Mouse (Mus musculus) hindbrain, postnatal 0 days (tissue): ENCODE data around the gene Gins3. TPM values are rescaled to one million over a fixed set of nuclear protein-coding genes. Genes with fewer than 3 reads are reported as not detected.

Source experiments
- ATAC-seq: fragments of 200-750 bp; cut with Nextera tagmentation; 2 replicates; pipeline ENCODE4 v1.8.0; 2017; ENCODE audit warnings: mild to moderate bottlenecking, moderate TSS enrichment, moderate library complexity
- DNase-seq: peaks from one replicate; pipeline ENCODE4 v3.0.0-alpha.2; 2015; ENCODE audit warnings: low spot score
- H3K27ac ChIP-seq: fragments of 300-500 bp; sonication (generic); 2 replicates; pipeline ENCODE4 v1.5.1; 2014; ENCODE audit warnings: mild to moderate bottlenecking
- H3K27me3 ChIP-seq: fragments of 300-500 bp; sonication (generic); 2 replicates; pipeline ENCODE4 v1.6.1; 2014; ENCODE audit warnings: low read length, mixed read lengths; ENCODE audit not compliant: insufficient read depth
- H3K36me3 ChIP-seq: fragments of 300-500 bp; sonication (generic); 2 replicates; pipeline ENCODE4 v1.6.1; 2014; ENCODE audit warnings: low read length, mixed read lengths; ENCODE audit not compliant: insufficient read depth
- H3K4me1 ChIP-seq: fragments of 300-500 bp; sonication (generic); 2 replicates; pipeline ENCODE4 v1.6.1; 2014; ENCODE audit warnings: antibody characterized with exemption, low read length, mixed read lengths; ENCODE audit not compliant: insufficient read depth
- H3K4me2 ChIP-seq: fragments of 300-500 bp; sonication (generic); 2 replicates; pipeline ENCODE4 v1.6.1; 2014; ENCODE audit warnings: low read depth, mild to moderate bottlenecking, low read length, moderate library complexity, mixed read lengths
- H3K4me3 ChIP-seq: fragments of 300-500 bp; sonication (generic); 2 replicates; pipeline ENCODE4 v1.5.1; 2014; ENCODE audit warnings: low read length
- H3K9ac ChIP-seq: fragments of 300-500 bp; sonication (generic); replicated peaks from 2 replicates; pipeline ENCODE4 v1.6.1; 2014; ENCODE audit warnings: mild to moderate bottlenecking, low read length, moderate library complexity, mixed read lengths
- H3K9me3 ChIP-seq: fragments of 300-500 bp; sonication (generic); 2 replicates; pipeline ENCODE4 v1.6.1; 2016; ENCODE audit warnings: low read length, mixed read lengths
- CTCF ChIP-seq: IDR thresholded peaks from 2 replicates; pipeline ENCODE4 v1.5.1; 2016; ENCODE audit warnings: antibody characterized with exemption, control low read depth, low read depth
- WGBS: fragments of 180-500 bp; shearing (Covaris S2); extraction: QIAGEN DNeasy Blood & Tissue Kit; methylation state at CpG from one replicate; pipeline ENCODE4 v1.1.7; 2014; 5-methylcytosine and 5-hydroxymethylcytosine counted together
- polyA plus RNA-seq: library from polyadenylated mRNA; unstranded; fragments of >200 nt; fragmentation: Nextera tagmentation; extraction: Ambion mirVana; gene quantifications from 2 replicates; pipeline ENCODE4 v1.2.1, GENCODE M21; 2015
- total RNA-seq: library from RNA; depleted of rRNA; stranded (reverse); fragments of >200 nt; gene quantifications from 2 replicates; pipeline ENCODE4 v1.2.3, GENCODE M21; 2014

Gene Gins3
- total and polyA plus RNA-seq, 2 experiments from 2014 or later = 4.4 to 5.1 TPM

DNA sequence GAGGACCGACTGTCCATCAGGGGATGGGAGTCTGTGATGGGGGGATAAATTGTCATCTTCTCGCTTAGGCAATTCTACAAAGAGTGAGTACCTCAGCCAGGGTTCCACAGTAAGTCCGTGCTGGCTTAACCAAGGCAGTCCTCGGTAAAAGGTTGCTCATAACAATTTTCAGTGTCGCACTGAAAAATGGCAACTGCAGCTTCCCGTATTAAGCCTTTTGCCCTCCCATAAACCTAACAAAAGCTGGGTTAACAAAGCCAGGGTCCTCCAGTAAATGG lies 749 bp downstream of the Gins3 start:
- Histone ChIP-seq H3K27me3 (no peaks in the 10 kb centered on the region), H3K36me3 (no peaks in the 10 kb centered on the region), H3K4me1 (no peaks in the 10 kb centered on the region), H3K9ac (peak overlapping the region; percentile 53; the same call in 1 of the 2 replicates), H3K27ac (no peak overlapping the region), H3K9me3 (no peaks in the 10 kb centered on the region), H3K4me2 (peak overlapping the region; percentile 78), H3K4me3 (peak overlapping the region; percentile 66)
- no peak for TF ChIP-seq CTCF
- ATAC-seq (no peak), DNase-seq (no peak)
- WGBS = 4% methylated on average over 6 of the region's 6 CpGs

DNA sequence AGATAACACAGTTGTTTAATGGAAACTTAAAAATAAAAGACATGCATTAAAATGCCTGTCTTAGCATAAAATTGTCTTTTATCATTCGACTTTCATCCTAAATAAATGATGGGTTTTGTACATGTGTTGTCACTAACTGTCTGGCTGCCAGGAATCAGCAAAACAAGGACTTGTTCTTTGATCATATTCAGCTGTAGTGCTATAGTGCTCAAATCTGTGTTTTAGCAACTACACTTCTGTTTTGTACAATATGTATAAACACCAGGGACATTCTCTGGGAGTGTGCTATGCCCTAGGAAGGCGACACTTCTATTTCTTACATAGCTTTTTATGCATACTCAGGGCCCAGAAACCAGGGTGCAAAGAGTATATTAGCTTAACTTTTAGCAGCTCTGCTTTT lies 11.7 kb downstream of the Gins3 start:
- no peaks in the 10 kb centered on the region for H3K9me3 ChIP-seq
- no peak overlapping the region for H3K4me2 ChIP-seq
- no peak overlapping the region for H3K9ac ChIP-seq
- H3K27me3 ChIP-seq = no peaks in the 10 kb centered on the region
- H3K36me3 ChIP-seq = no peaks in the 10 kb centered on the region
- DNase-seq (no peak), ATAC-seq (no peak)
- H3K4me3 ChIP-seq = no peak overlapping the region
- no peak for TF ChIP-seq CTCF
- H3K27ac ChIP-seq = no peak overlapping the region
- no peaks in the 10 kb centered on the region for H3K4me1 ChIP-seq
- WGBS = 89% methylated on average over 2 of the region's 2 CpGs

DNA sequence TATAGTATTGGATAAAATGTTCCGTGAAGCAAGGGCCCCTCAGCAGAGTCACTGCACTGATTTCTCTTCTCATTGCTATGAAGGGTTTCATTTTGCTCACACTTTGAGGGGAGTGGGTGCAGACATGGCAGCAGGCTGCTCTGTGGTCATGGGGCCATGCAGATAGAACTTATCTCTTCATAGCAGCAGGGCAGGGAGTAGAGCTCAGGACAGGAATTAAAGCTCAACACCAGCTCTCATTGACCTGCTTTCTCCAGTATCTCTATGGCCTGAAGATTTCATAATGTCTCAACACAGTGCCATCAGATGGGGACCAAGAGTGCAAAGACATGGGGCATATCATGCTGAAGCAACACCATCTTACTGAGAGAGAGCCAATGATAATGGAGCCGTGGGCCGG lies 15.0 kb downstream of the Gins3 start:
- Histone ChIP-seq H3K36me3 (no peaks in the 10 kb centered on the region), H3K4me1 (no peaks in the 10 kb centered on the region), H3K27ac (no peak overlapping the region), H3K9me3 (no peaks in the 10 kb centered on the region), H3K9ac (no peak overlapping the region), H3K4me3 (no peak overlapping the region), H3K4me2 (no peak overlapping the region), H3K27me3 (no peaks in the 10 kb centered on the region)
- 80% methylated on average over 3 of the region's 3 CpGs for WGBS
- DNase-seq (no peak), ATAC-seq (no peak)
- TF ChIP-seq CTCF = no peak

DNA sequence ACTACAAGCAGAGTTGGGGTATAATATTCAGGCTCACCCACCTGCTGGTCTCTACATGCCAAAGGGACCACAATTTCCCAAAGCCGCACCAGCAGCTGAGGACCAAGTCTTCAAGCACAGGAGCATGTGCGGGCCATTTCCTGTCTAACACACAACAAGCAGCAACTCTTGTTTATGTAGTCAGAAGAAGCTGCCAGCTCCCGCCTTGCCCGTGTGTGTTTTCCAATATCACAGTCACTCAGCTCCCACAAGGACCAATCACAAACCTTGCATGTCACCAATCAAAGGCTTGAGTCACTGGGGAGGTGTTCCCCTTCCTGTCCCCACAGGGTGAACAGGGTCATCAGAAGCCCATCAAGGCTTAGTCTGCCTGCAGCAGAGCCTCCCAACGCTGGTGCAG lies 20.1 kb downstream of the Gins3 start:
- 79% methylated on average over 5 of the region's 5 CpGs for WGBS
- no peak overlapping the region for H3K4me2 ChIP-seq
- no peak for ATAC-seq
- no peak overlapping the region for H3K27ac ChIP-seq
- TF ChIP-seq CTCF = no peak
- no peaks in the 10 kb centered on the region for H3K36me3 ChIP-seq
- H3K9me3 ChIP-seq = no peaks in the 10 kb centered on the region
- H3K27me3 ChIP-seq = no peaks in the 10 kb centered on the region
- no peak for DNase-seq
- no peaks in the 10 kb centered on the region for H3K4me1 ChIP-seq
- no peak overlapping the region for H3K4me3 ChIP-seq
- H3K9ac ChIP-seq = no peak overlapping the region

DNA sequence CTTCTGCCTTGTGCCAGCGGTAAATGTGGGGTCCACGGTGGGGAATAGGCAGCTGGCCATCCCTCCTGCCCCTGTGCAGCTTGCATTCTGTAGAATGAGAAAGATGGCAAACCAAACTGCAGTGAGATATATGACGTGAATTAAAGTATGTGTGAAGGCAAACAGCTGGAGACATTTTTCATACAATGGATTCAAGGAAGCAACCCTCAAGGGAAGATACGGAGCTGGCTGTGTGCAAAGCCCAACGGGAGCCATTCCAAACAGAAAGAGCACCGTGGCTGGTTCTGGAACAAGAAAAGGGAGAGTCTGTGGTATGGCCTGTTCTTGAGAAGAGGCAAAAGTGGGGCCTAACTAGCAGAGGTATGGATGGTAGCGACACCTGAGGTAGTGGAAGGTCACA lies 22.6 kb downstream of the Gins3 start:
- DNase-seq (no peak), ATAC-seq (no peak)
- 62% methylated on average over 7 of the region's 7 CpGs for WGBS
- H3K27ac ChIP-seq = no peak overlapping the region
- no peak overlapping the region for H3K4me3 ChIP-seq
- no peaks in the 10 kb centered on the region for H3K9me3 ChIP-seq
- H3K27me3 ChIP-seq = no peaks in the 10 kb centered on the region
- no peak overlapping the region for H3K4me2 ChIP-seq
- no peak for TF ChIP-seq CTCF
- H3K9ac ChIP-seq = no peak overlapping the region
- no peaks in the 10 kb centered on the region for H3K4me1 ChIP-seq
- H3K36me3 ChIP-seq = no peaks in the 10 kb centered on the region

DNA sequence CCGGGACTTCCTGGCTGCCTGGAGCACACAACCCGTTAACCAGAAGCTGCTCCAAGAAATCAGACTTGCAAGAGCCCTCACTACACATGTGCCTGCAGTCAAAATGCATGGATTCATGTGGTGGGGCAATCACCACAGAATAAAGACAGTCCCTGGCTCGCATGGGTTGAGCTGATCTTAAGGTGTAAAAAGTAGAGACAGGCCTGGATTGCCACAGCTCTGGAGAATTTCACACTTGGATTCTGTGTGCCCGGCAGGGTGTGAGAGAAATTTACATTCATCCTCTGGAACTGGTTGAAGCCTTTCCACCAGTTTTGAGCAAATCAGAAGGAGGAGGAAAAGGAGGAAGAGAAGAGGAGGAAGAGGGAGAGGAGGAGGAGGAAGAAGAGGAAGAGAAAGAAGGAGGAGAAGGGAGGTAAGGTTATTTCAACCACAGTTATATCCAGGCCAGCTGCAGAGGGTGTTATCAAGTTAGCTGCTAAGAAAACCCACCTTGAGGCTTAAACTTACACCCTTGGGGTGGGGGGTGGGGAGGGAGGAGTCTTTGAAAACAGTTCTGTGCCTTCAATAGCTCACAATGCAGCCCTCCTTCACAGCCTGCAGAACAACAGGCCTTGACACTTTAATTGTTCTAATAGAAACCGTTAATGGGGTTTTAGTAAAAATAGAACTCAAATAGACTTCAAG lies 23.2 kb downstream of the Gins3 start:
- H3K27me3 ChIP-seq = no peaks in the 10 kb centered on the region
- no peaks in the 10 kb centered on the region for H3K9me3 ChIP-seq
- H3K36me3 ChIP-seq = no peaks in the 10 kb centered on the region
- H3K4me2 ChIP-seq = no peak overlapping the region
- ATAC-seq = no peak
- no peak for DNase-seq
- TF ChIP-seq CTCF = no peak
- H3K27ac ChIP-seq = no peak overlapping the region
- no peaks in the 10 kb centered on the region for H3K4me1 ChIP-seq
- 62% methylated on average over 5 of the region's 5 CpGs for WGBS
- no peak overlapping the region for H3K4me3 ChIP-seq
- H3K9ac ChIP-seq = no peak overlapping the region

DNA sequence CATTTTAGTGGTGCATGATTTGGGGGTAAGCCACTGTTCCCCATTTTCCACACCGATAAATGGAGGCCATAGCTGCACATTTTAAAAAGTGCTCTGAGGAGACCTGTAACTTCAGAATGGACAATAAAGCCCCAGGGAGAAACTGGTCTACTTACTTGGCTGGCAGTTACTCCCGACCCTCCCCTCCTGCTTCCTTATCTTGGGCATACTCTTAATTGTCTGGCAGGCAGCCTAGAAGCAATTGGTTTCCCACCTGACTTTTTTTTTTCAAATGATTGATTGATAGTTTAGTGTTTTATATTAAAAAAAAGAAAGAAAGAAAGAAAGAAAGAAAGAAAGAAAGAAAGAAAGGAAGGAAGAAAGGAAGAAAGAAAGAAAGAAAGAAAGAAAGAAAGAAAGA lies 24.3 kb downstream of the Gins3 start:
- Histone ChIP-seq H3K27me3 (no peaks in the 10 kb centered on the region), H3K27ac (no peak overlapping the region), H3K4me1 (no peaks in the 10 kb centered on the region), H3K4me2 (no peak overlapping the region), H3K36me3 (no peaks in the 10 kb centered on the region), H3K9me3 (no peaks in the 10 kb centered on the region), H3K9ac (no peak overlapping the region), H3K4me3 (no peak overlapping the region)
- no peak for DNase-seq
- no peak for ATAC-seq
- 54% methylated on average over 2 of the region's 2 CpGs for WGBS
- no peak for TF ChIP-seq CTCF
